Mouse (Mus musculus) cortical plate, adult 2 months (tissue): ENCODE measurements around the gene Olfm4. TPM values are rescaled to one million over a fixed set of nuclear protein-coding genes. Genes with fewer than 3 reads are reported as not detected.

ENCODE experiments used
- H3K27ac ChIP-seq: fragments of 200-500 bp; 2 replicates; pipeline ENCODE4 v1.5.1; 2012; ENCODE audit warnings: low read length, control low read depth, inconsistent platforms; ENCODE audit not compliant: insufficient read depth
- H3K4me1 ChIP-seq: fragments of 200-500 bp; 2 replicates; pipeline ENCODE4 v1.6.1; 2011; ENCODE audit warnings: low read length; ENCODE audit not compliant: control insufficient read depth, insufficient read depth
- H3K4me3 ChIP-seq: fragments of 200-500 bp; 2 replicates; pipeline ENCODE4 v1.5.1; 2011; ENCODE audit warnings: mild to moderate bottlenecking, low read length, control low read depth; ENCODE audit not compliant: insufficient read depth
- CTCF ChIP-seq: fragments of 200-500 bp; IDR thresholded peaks from 2 replicates; pipeline ENCODE4 v1.5.1; 2011; ENCODE audit warnings: mild to moderate bottlenecking, control low read depth, low read length; ENCODE audit not compliant: insufficient read depth; ENCODE audit errors: extremely low read depth
- POLR2A ChIP-seq: fragments of 200-500 bp; IDR thresholded peaks from 2 replicates; pipeline ENCODE4 v1.6.1; 2011; ENCODE audit warnings: mild to moderate bottlenecking, low read length, control low read depth; ENCODE audit not compliant: insufficient read depth; ENCODE audit errors: extremely low read depth
- polyA plus RNA-seq: library from polyadenylated mRNA; depleted of rRNA; stranded (reverse); fragments of >200 nt; gene quantifications from 2 replicates; pipeline ENCODE4 v1.2.3, GENCODE M21; 2012

Olfm4 gene
- polyA plus RNA-seq, 1 experiment = 0.50 TPM

DNA sequence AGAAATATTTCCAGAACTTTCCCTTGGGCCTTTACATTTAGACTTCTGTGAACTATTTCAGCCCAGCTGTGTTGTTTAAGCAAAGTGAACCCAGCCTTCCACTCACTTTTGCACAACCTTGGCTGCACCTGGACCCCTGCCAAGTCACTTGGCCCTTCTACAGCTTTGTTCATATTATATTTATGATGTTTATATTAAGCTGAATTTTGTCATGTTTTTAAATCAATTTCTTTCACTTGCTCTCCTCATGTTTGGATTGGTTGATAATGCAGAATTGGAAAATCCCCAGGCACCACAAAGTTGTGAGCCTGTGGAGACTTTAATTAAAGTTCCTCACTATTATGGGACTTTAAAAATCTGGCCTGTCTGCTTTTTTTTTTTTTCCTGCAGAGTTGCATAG is 32.2 kb downstream of the Olfm4 start:
- no peak overlapping the region for H3K27ac ChIP-seq
- TF ChIP-seq CTCF (no peak), POLR2A (no peak)
- H3K4me3 ChIP-seq = no peak overlapping the region
- H3K4me1 ChIP-seq = no peaks in the 10 kb centered on the region

DNA sequence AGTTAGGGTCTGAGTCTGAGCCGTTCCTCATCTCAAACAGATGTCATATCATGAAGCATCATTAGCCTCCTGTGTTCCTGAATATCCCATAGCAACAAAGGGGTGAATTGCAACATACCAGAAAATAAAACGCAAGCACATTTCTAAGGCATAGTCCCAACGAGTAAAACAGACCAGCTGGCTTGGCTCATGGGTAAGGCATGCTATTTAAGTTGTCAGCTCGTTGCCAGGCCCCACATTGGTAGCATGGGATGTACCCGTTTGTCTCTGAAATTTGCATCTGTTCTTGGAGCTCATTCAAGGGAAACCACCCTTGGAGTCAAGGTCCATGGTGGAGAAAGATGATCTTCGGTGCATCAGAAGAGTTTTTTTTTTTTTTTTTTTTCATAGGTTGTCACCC is 42.2 kb downstream of the Olfm4 start:
- Histone ChIP-seq H3K4me1 (peaks cover 4% of the 10 kb centered on the region; the same call in 1 of the 2 replicates), H3K4me3 (no peak overlapping the region), H3K27ac (no peak overlapping the region)
- no peak for TF ChIP-seq CTCF
- TF ChIP-seq POLR2A = no peak

GRCm38 (mm10) chr14:80029297-80030001 is 45.6 kb downstream of the Olfm4 start:
- Histone ChIP-seq H3K27ac (peak overlapping the region; percentile 71), H3K4me1 (peaks cover 4% of the 10 kb centered on the region; the same call in 1 of the 2 replicates), H3K4me3 (no peak overlapping the region)
- TF ChIP-seq POLR2A (no peak), CTCF (no peak)

- H3K4me3 ChIP-seq = no peak overlapping the region
- no peaks in the 10 kb centered on the region for H3K4me1 ChIP-seq
- no peak overlapping the region for H3K27ac ChIP-seq
- TF ChIP-seq POLR2A (no peak), CTCF (no peak)
These were observed 55.9 kb downstream of the Olfm4 start for GRCm38 (mm10) chr14:80039645-80040272.

- Histone ChIP-seq H3K27ac (no peak overlapping the region), H3K4me3 (no peak overlapping the region), H3K4me1 (no peaks in the 10 kb centered on the region)
- no peak for TF ChIP-seq CTCF
- TF ChIP-seq POLR2A = no peak
These were observed 62.3 kb downstream of the Olfm4 start for GRCm38 (mm10) chr14:80046104-80046734.

GRCm38 (mm10) chr14:80047368-80048101 is 63.7 kb downstream of the Olfm4 start:
- Histone ChIP-seq H3K4me1 (no peaks in the 10 kb centered on the region), H3K4me3 (no peak overlapping the region), H3K27ac (no peak overlapping the region)
- TF ChIP-seq POLR2A = no peak

GRCm38 (mm10) chr14:80055725-80056124 is 71.8 kb downstream of the Olfm4 start:
- Histone ChIP-seq H3K4me1 (no peaks in the 10 kb centered on the region), H3K4me3 (no peak overlapping the region), H3K27ac (no peak overlapping the region)
- no peak for TF ChIP-seq CTCF
- TF ChIP-seq POLR2A = no peak

- H3K4me3 ChIP-seq = no peak overlapping the region
- no peak overlapping the region for H3K27ac ChIP-seq
- no peaks in the 10 kb centered on the region for H3K4me1 ChIP-seq
- TF ChIP-seq POLR2A (no peak), CTCF (no peak)
These were observed 77.8 kb downstream of the Olfm4 start for GRCm38 (mm10) chr14:80061686-80062085.

- H3K4me3 ChIP-seq = no peak overlapping the region
- H3K27ac ChIP-seq = no peak overlapping the region
- H3K4me1 ChIP-seq = no peaks in the 10 kb centered on the region
- TF ChIP-seq CTCF (no peak), POLR2A (no peak)
These were observed 79.0 kb downstream of the Olfm4 start for GRCm38 (mm10) chr14:80062896-80063295.
